16 mouse cellular contexts compared by ENCODE assay signal in genomic region chr7:111631265-111631664, GRCm38 (mm10).
A peak's percentile ranks its signal among the peaks of the same experiment; 100 is the strongest.
DNase-seq lines count a peak whose midpoint lies in the region; ATAC-seq lines count a peak whose summit lies in the region.
"Had no signal": no experiment of that assay in that cellular context is flagged by ENCODE, and none has a peak within 500 bp of the region (broad histone marks: within the 10 kb centered on the region; RNA-seq: fewer than 3 reads in every experiment).

No protein-coding gene starts in this region.

- WGBS in heart, embryonic 12.5 days = 61% methylated on average over 4 of the region's 4 CpGs

- intact Hi-C loops in heart, postnatal 14 days (cut with DNase I) = no loop called here

- no peak for ATAC-seq in heart, embryonic 12.5 days (ENCODE audit: insufficient number of reproducible peaks, low FRiP score)
- ATAC-seq in megakaryocyte, adult 5-6 weeks (ENCODE audit: poor library complexity, severe bottlenecking) = no peak
- ATAC-seq: forebrain, embryonic 15.5 days; hindbrain, embryonic 16.5 days had no signal

- no peaks in the 10 kb centered on the region for H3K36me3 ChIP-seq in heart, embryonic 12.5 days
- H3K36me3 ChIP-seq: forebrain, embryonic 15.5 days; heart, embryonic 13.5 days had no signal

- H3K9me3 ChIP-seq in heart, embryonic 12.5 days (replicated peaks) = no peaks in the 10 kb centered on the region
- H3K9me3 ChIP-seq: forebrain, embryonic 15.5 days; heart, embryonic 13.5 days had no signal

- H3K4me3 ChIP-seq in heart, embryonic 12.5 days = no peak overlapping the region
- H3K4me3 ChIP-seq: forebrain, embryonic 15.5 days; heart, embryonic 13.5 days; megakaryocyte, embryonic 14.5 days had no signal

- H3K9ac ChIP-seq in heart, embryonic 12.5 days = no peak overlapping the region
- H3K9ac ChIP-seq: forebrain, embryonic 15.5 days; heart, embryonic 13.5 days had no signal

- no peaks in the 10 kb centered on the region for H3K4me1 ChIP-seq in heart, embryonic 12.5 days (replicated peaks)
- H3K4me1 ChIP-seq: forebrain, embryonic 15.5 days; megakaryocyte, embryonic 14.5 days had no signal

- H3K4me2 ChIP-seq in heart, embryonic 12.5 days = no peak overlapping the region
- H3K4me2 ChIP-seq: forebrain, embryonic 15.5 days; heart, embryonic 13.5 days had no signal

- no peak overlapping the region for H3K27ac ChIP-seq in heart, embryonic 12.5 days (ENCODE audit: poor library complexity, severe bottlenecking)
- H3K27ac ChIP-seq: forebrain, embryonic 15.5 days; heart, embryonic 13.5 days had no signal

- H3K27me3 ChIP-seq in heart, embryonic 12.5 days (replicated peaks) = no peaks in the 10 kb centered on the region
- H3K27me3 ChIP-seq: forebrain, embryonic 15.5 days; heart, embryonic 13.5 days; megakaryocyte, embryonic 14.5 days had no signal

- DNase-seq in heart, postnatal 14 days = peak; percentile 19 to 41
- DNase-seq in urinary bladder, postnatal 25 days (ENCODE audit: low spot score) = peak; percentile 27
- no peak for DNase-seq in urinary bladder, postnatal 10 days (ENCODE audit: low spot score)
- DNase-seq in fibroblast of lung, adult 2 months (ENCODE audit: low read depth) = peak; percentile 31
- no peak for DNase-seq in spleen, adult 12 weeks (ENCODE audit: low spot score)
- DNase-seq: cerebellum, adult 8-10 months; embryo, embryonic 11 days; liver; lung, adult 2 months; thymus, adult 2 months had no signal

Comparison
In these comparisons a context has a peak if more than half of its experiments do, and no peak if none do; other contexts are left out.
1. DNase-seq: peak in heart, postnatal 14 days (2 of 2), urinary bladder, postnatal 25 days (single experiment) and fibroblast of lung, adult 2 months (single experiment); none in urinary bladder, postnatal 10 days (single experiment) and spleen, adult 12 weeks (single experiment).